Comparison of ENCODE assay signal across 19 mouse cellular contexts in genomic region chr12:14065401-14065800, GRCm38 (mm10).
A peak's percentile ranks its signal among the peaks of the same experiment; 100 is the strongest.
DNase-seq lines count a peak whose midpoint lies in the region; ATAC-seq lines count a peak whose summit lies in the region.
"Had no signal": no experiment of that assay in that cellular context is flagged by ENCODE, and none has a peak within 500 bp of the region (broad histone marks: within the 10 kb centered on the region; RNA-seq: fewer than 3 reads in every experiment).

No protein-coding gene starts in this region.

- no peaks in the 10 kb centered on the region for H3K27me3 ChIP-seq in hindbrain, embryonic 13.5 days
- H3K27me3 ChIP-seq: CH12.LX; embryonic facial prominence, embryonic 15.5 days; heart, embryonic 15.5 days had no signal

- no peak overlapping the region for H3K4me2 ChIP-seq in hindbrain, embryonic 13.5 days
- H3K4me2 ChIP-seq: embryonic facial prominence, embryonic 15.5 days; heart, embryonic 15.5 days had no signal

- no peaks in the 10 kb centered on the region for H3K9me3 ChIP-seq in hindbrain, embryonic 13.5 days
- H3K9me3 ChIP-seq: embryonic facial prominence, embryonic 15.5 days; heart, embryonic 15.5 days had no signal

- H3K9ac ChIP-seq in hindbrain, embryonic 13.5 days, result no peak overlapping the region
- H3K9ac ChIP-seq: embryonic facial prominence, embryonic 15.5 days; heart, embryonic 15.5 days; liver, postnatal 0 days had no signal

- H3K4me1 ChIP-seq in hindbrain, embryonic 13.5 days (replicated peaks), result no peaks in the 10 kb centered on the region
- H3K4me1 ChIP-seq: embryonic facial prominence, embryonic 15.5 days; heart, embryonic 15.5 days had no signal

- DNase-seq in adrenal gland, postnatal 10 days, result peak; percentile 1
- DNase-seq in adrenal gland, postnatal 14 days, result no peak
- peak; percentile 7 for DNase-seq in kidney, postnatal 10 days
- no peak for DNase-seq in kidney, postnatal 25 days
- DNase-seq in 3T3-L1 (ENCODE audit: low read depth, low spot score), result peak; percentile 30
- DNase-seq in lung, postnatal 10 days, result peak; percentile 5
- DNase-seq in embryo, embryonic 9.5 days (ENCODE audit: extremely low spot score), result no peak
- DNase-seq: adrenal gland, adult 8-10 months; cerebellum, adult 18-20 months; gastrocnemius, postnatal 10 days; heart, adult 2 months; liver; liver, postnatal 0 days; thymus, postnatal 36 days had no signal

- H3K36me3 ChIP-seq in hindbrain, embryonic 13.5 days, result no peaks in the 10 kb centered on the region
- H3K36me3 ChIP-seq: embryonic facial prominence, embryonic 15.5 days; heart, embryonic 15.5 days had no signal

- H3K27ac ChIP-seq in hindbrain, embryonic 13.5 days, result no peak overlapping the region
- H3K27ac ChIP-seq: embryonic facial prominence, embryonic 15.5 days; heart, adult 2 months; heart, embryonic 15.5 days had no signal

- no peak overlapping the region for H3K4me3 ChIP-seq in hindbrain, embryonic 13.5 days
- H3K4me3 ChIP-seq: embryonic facial prominence, embryonic 15.5 days; heart, adult 2 months; heart, embryonic 15.5 days had no signal

- no peak for ATAC-seq in hindbrain, embryonic 13.5 days (ENCODE audit: low FRiP score)
- ATAC-seq: intestine, postnatal 0 days; liver, postnatal 0 days had no signal

- WGBS in hindbrain, embryonic 13.5 days, result 77% methylated on average over 3 of the region's 3 CpGs

Comparison
In these comparisons a context has a peak if more than half of its experiments do, and no peak if none do; other contexts are left out.
1. DNase-seq: peak in adrenal gland, postnatal 10 days (single experiment), kidney, postnatal 10 days (single experiment), 3T3-L1 (single experiment) and lung, postnatal 10 days (single experiment); none in adrenal gland, postnatal 14 days (single experiment), kidney, postnatal 25 days (0 of 2) and embryo, embryonic 9.5 days (single experiment).